Mouse (Mus musculus) kidney, embryonic 15.5 days (tissue): ENCODE measurements at regions not wholly inside any gene's neighbourhood (a gene's known extent, or its start where the extent isn't known, plus 50 kb on each side); places are given as distances from the start of the nearest gene placed in this dataset.
A peak's percentile ranks its signal among the peaks of the same experiment; 100 is the strongest.

Experiments used
- ATAC-seq: fragments of 200-750 bp; cut with Nextera tagmentation; replicated peaks from 2 replicates; pipeline ENCODE4 v1.8.0; 2017; ENCODE audit warnings: moderate TSS enrichment; ENCODE audit not compliant: low FRiP score
- H3K27ac ChIP-seq: fragments of 300-500 bp; sonication (generic); 2 replicates; pipeline ENCODE4 v1.5.1; 2015; ENCODE audit warnings: mild to moderate bottlenecking, inconsistent platforms
- H3K27me3 ChIP-seq: fragments of 300-500 bp; sonication (generic); 2 replicates; pipeline ENCODE4 v1.6.1; 2015; ENCODE audit warnings: inconsistent platforms
- H3K36me3 ChIP-seq: fragments of 300-500 bp; sonication (generic); 2 replicates; pipeline ENCODE4 v1.6.1; 2015; ENCODE audit warnings: inconsistent platforms
- H3K4me1 ChIP-seq: fragments of 300-500 bp; sonication (generic); 2 replicates; pipeline ENCODE4 v1.6.1; 2015; ENCODE audit warnings: inconsistent platforms
- H3K4me2 ChIP-seq: fragments of 300-500 bp; sonication (generic); 2 replicates; pipeline ENCODE4 v1.6.1; 2015; ENCODE audit warnings: moderate library complexity, mild to moderate bottlenecking, inconsistent platforms
- H3K4me3 ChIP-seq: fragments of 300-500 bp; sonication (generic); replicated peaks from 2 replicates; pipeline ENCODE4 v1.5.1; 2015; ENCODE audit warnings: mild to moderate bottlenecking, inconsistent platforms
- H3K9ac ChIP-seq: fragments of 300-500 bp; sonication (generic); 2 replicates; pipeline ENCODE4 v1.6.1; 2015; ENCODE audit warnings: mild to moderate bottlenecking, inconsistent platforms
- H3K9me3 ChIP-seq: fragments of 300-500 bp; sonication (generic); replicated peaks from 2 replicates; pipeline ENCODE4 v1.6.1; 2016; ENCODE audit warnings: inconsistent platforms
- WGBS: fragments of 180-500 bp; shearing (Covaris S2); methylation state at CpG from one replicate; pipeline ENCODE4 v1.1.7; 2015; ENCODE audit warnings: mixed read lengths; 5-methylcytosine and 5-hydroxymethylcytosine counted together

DNA sequence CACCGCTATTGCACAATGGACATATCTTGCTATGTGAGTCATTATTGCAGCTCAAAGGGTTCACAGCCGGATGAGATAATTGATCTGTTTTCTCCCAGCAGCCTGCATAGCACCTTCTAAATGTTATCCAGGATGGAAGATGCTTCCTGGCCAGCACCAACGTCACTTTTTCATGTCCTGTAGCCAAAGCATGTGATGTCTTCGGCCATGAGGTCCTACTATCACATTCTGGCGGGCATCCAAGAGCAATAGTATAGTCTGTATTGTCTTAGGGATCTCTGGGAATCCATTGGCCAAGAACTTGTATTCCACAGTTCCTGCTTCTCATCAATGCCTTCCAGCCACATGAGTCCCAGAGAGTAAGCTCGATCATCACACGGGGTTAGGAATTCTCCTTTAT lies 70.6 kb downstream of the Npy start:
- 85% methylated on average over 7 of the region's 7 CpGs for WGBS
- Histone ChIP-seq H3K36me3 (no peaks in the 10 kb centered on the region), H3K27ac (no peak overlapping the region), H3K4me3 (no peak overlapping the region), H3K4me2 (no peak overlapping the region), H3K9ac (no peak overlapping the region), H3K4me1 (no peaks in the 10 kb centered on the region), H3K9me3 (peaks cover 14% of the 10 kb centered on the region; the same call in 1 of the 2 replicates), H3K27me3 (no peaks in the 10 kb centered on the region)
- ATAC-seq, result no peak

DNA sequence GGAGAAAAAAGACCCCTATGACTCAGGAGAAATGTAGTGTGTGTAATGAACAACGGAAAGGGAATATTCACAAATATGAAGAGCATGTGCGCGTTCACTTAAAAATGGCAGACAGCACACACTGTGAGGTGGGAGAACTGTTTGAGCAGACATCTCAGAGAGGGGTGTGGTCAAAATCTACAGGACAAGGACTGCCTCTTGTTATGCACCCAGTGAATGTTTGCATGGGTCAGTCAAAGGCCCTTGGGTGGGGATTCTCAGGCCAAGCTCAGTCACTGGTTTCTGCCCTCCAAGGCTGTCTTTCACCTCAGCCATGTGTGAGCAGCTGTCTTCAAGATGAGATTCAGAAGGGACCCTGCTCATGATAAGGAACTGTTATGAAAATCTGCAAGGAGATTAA lies 76.6 kb downstream of the Npy start:
- 97% methylated on average over 3 of the region's 3 CpGs for WGBS
- ATAC-seq, result no peak

DNA sequence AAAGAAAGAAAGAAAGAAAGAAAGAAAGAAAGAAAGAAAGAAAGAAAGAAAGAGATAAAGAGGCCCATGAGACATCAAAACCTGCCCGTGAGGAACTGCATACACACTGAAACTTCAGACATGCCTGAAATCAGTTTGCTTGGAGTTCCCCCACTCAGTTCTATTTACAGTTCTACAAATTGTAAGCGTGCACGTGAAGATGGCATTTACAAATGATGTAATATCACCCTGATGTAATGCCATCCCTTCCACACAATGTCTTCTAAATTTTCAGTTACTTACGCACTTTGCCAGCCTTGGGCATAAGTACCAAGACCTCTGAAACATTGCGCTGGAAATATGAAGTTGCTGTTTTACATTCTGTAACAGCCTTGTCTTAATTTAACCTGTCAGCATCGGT lies 79.0 kb downstream of the Npy start:
- WGBS, result 39% methylated on average over 6 of the region's 6 CpGs
- Histone ChIP-seq H3K4me2 (no peak overlapping the region), H3K4me3 (no peak overlapping the region), H3K4me1 (no peaks in the 10 kb centered on the region), H3K9me3 (no peaks in the 10 kb centered on the region), H3K36me3 (no peaks in the 10 kb centered on the region), H3K27ac (no peak overlapping the region), H3K9ac (no peak overlapping the region), H3K27me3 (no peaks in the 10 kb centered on the region)
- no peak for ATAC-seq

More for the DNA sequence above, 76.6 kb downstream of the Npy start:
- Histone ChIP-seq H3K4me3 (no peak overlapping the region), H3K9me3 (peaks cover 11% of the 10 kb centered on the region; the same call in 1 of the 2 replicates), H3K36me3 (no peaks in the 10 kb centered on the region), H3K27me3 (no peaks in the 10 kb centered on the region), H3K4me2 (no peak overlapping the region), H3K27ac (no peak overlapping the region), H3K4me1 (no peaks in the 10 kb centered on the region), H3K9ac (no peak overlapping the region)

DNA sequence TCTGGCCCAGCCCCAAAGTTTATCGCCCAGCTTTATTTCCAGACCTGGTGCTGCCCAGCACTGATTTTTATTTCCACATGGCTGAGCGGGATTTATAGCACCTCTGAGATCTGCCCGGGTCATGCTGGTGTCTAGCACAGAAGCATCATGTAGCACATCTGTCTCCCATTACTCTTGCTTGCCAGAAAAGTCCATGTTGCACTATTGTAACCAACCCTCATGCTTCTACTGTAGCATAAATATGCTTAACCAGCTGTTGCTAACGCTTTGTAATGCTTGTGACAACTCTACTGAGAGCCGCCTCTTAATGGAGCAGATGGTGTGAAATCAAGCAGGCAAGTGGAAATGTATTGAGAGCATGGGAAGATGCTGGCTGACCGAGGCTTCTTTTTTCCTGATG lies 81.5 kb downstream of the Npy start:
- peak; percentile 36; the same call in 1 of the 2 replicates for ATAC-seq
- Histone ChIP-seq H3K9me3 (no peaks in the 10 kb centered on the region), H3K4me2 (no peak overlapping the region), H3K4me1 (no peaks in the 10 kb centered on the region), H3K27me3 (no peaks in the 10 kb centered on the region), H3K9ac (no peak overlapping the region), H3K27ac (no peak overlapping the region), H3K36me3 (no peaks in the 10 kb centered on the region), H3K4me3 (no peak overlapping the region)
- 32% methylated on average over 6 of the region's 6 CpGs for WGBS

DNA sequence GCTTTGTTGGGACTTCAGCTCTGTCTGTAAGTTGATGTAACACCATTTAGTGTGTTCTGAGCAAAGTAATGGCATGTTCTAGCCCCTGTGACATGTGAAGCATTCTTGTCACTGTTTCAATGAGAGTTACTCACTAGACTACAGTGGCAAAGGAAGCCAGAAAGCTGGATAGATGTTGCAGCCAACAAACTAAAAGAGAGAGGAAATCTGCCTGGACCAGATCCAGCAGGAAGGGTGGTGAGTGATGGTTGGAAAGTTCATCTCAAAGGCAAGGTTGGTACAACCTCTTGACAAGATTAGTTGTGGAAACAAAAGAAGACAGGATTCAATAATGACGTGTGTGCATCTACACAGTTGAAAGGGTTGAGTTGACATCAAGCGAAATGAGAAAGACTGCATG lies 83.9 kb downstream of the Npy start:
- Histone ChIP-seq H3K27ac (no peak overlapping the region), H3K9me3 (no peaks in the 10 kb centered on the region), H3K4me3 (no peak overlapping the region), H3K27me3 (no peaks in the 10 kb centered on the region), H3K9ac (no peak overlapping the region), H3K36me3 (no peaks in the 10 kb centered on the region), H3K4me1 (no peaks in the 10 kb centered on the region), H3K4me2 (no peak overlapping the region)
- 87% methylated on average over 2 of the region's 2 CpGs for WGBS
- ATAC-seq, result no peak

DNA sequence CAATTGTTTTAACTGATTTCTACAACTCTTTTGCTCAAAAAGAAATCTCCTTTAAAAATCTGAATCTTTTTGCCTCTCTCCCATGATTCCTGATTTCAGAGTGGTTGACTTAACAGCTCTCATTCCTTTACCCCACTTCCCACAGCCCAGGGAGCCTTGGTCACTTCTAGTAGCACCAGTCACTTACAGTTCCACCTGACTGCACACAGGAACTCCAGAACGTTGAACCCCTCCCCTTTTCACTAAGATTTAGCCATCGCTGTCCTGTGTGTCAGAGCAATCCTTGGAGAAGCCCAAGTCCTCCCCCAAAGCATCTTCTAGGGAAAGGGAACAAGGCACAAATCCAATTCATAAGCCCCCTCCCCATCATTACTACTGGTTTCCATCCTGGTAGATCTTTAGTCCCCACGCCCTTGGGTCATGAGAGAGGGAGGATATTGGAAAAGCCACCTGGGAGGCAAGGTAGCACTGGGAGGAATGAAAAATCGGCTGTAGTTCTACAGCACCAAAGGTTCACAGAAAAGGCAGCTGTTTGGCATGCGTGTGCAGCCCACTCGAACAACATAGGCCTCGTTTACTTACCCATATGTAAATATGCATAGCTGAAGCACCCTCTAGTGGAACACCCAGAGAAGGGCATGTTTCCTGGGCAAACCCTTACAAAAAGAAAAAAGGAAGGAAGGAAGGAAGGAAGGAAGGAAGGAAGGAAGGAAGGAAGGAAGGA lies 96.7 kb downstream of the Npy start:
- Histone ChIP-seq H3K27me3 (no peaks in the 10 kb centered on the region; the same call in 1 of the 2 replicates), H3K9ac (no peak overlapping the region), H3K36me3 (no peaks in the 10 kb centered on the region), H3K4me3 (no peak overlapping the region), H3K27ac (0 out of 2 replicates have a peak overlapping the region, but pooled peaks have one; percentile 18), H3K4me1 (peaks cover 4% of the 10 kb centered on the region; the same call in 1 of the 2 replicates), H3K9me3 (no peaks in the 10 kb centered on the region), H3K4me2 (peak overlapping the region; percentile 18; the same call in 1 of the 2 replicates)
- peak; percentile 64; the same call in 1 of the 2 replicates for ATAC-seq
- 27% methylated on average over 7 of the region's 7 CpGs for WGBS

DNA sequence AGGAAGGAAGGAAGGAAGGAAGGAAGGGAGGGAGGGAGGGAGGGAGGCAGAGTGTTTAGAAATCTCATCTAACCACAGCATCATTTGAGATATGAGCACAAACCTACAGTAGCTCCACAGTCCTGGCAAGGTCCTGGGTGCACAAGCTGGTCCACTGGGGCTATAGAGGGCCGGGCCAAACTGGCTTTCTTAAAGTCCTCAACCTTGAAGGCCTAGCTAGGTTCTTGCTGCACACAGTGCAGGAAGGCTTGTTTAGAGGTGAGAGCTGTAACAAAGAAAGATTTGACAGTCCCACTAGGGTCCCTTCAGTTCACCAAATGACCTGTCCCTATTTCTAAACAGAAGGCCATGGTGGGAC lies 97.3 kb downstream of the Npy start:
- Histone ChIP-seq H3K27ac (no peak overlapping the region), H3K9ac (no peak overlapping the region), H3K4me1 (peaks cover 4% of the 10 kb centered on the region; the same call in 1 of the 2 replicates), H3K9me3 (no peaks in the 10 kb centered on the region), H3K27me3 (no peaks in the 10 kb centered on the region; the same call in 1 of the 2 replicates), H3K4me3 (no peak overlapping the region), H3K4me2 (no peak overlapping the region), H3K36me3 (no peaks in the 10 kb centered on the region)
- WGBS, result 89% methylated on average over 1 of the region's 1 CpGs
- ATAC-seq, result no peak

DNA sequence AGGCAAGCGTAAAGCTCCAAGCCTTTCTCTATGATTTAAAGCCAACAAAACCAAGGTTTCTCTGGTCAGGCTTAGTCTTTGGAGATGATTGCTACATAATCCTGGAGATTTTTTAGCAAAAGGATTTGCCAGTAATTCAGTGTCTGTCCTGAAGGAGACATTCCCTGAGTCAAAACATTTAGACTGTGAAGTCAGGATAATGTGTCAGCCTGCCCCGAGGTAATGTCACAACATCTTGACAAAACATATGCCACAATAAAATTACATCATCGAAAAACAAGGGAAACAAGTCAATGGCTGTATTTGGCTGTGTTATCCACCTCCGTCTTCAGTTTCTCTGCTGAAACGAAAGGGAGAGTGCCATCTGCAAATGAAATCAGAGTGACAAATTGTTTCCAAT lies 101.8 kb downstream of the Npy start:
- H3K4me1 ChIP-seq, result peaks cover 1% of the 10 kb centered on the region; the same call in 1 of the 2 replicates
- no peak overlapping the region for H3K9ac ChIP-seq
- no peak overlapping the region for H3K4me3 ChIP-seq
- H3K27me3 ChIP-seq, result no peaks in the 10 kb centered on the region; the same call in 1 of the 2 replicates
- 75% methylated on average over 5 of the region's 5 CpGs for WGBS
- no peaks in the 10 kb centered on the region for H3K9me3 ChIP-seq
- no peaks in the 10 kb centered on the region for H3K36me3 ChIP-seq
- no peak for ATAC-seq
- no peak overlapping the region for H3K4me2 ChIP-seq
- no peak overlapping the region for H3K27ac ChIP-seq

DNA sequence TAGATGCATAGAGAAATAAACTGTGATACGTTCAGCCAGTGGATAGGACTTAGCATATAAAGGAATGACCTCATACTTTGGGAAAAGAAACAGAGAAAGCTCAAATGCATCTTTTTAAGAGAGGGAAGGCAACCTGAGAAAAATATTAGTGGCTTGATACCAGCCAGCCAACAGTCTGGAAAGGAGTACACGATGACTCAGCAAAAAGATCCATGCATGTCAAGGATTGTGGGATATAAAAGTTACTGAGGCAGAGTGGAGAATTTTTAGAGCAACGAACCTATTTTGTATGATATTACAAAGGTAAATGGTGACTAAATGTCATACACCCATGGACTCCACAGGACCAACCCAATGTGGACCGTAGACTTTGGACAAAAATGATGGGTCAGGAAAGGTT lies 105.6 kb downstream of the Npy start:
- ATAC-seq, result no peak
- no peak overlapping the region for H3K4me3 ChIP-seq
- no peak overlapping the region for H3K27ac ChIP-seq
- no peak overlapping the region for H3K4me2 ChIP-seq
- no peak overlapping the region for H3K9ac ChIP-seq
- H3K4me1 ChIP-seq, result 0 out of 2 replicates have a peak, but pooled peaks cover 5% of the 10 kb centered on the region
- WGBS, result 72% methylated on average over 4 of the region's 4 CpGs
- no peaks in the 10 kb centered on the region for H3K27me3 ChIP-seq
- H3K36me3 ChIP-seq, result no peaks in the 10 kb centered on the region
- H3K9me3 ChIP-seq, result no peaks in the 10 kb centered on the region

DNA sequence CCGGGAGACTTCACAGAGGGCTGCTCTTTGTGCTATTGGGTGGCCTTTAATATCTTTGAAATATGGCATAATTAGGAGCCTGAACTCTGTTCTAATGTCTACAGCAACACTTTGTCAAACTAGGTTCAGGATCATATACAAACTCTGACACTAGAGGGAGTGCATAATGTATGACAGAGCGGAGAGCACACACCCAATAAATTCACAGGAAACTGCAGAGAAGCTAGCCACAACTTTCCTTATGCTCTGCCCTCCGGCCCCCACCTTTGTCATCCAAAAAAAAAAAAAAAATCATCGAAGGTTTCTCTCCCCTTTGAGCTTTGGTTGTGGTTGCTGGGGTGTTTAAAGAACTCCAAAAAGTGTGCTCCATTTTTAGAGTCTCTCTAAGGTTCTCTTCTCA lies 107.6 kb downstream of the Npy start:
- Histone ChIP-seq H3K4me3 (no peak overlapping the region), H3K27ac (no peak overlapping the region), H3K4me2 (no peak overlapping the region), H3K4me1 (0 out of 2 replicates have a peak, but pooled peaks cover 5% of the 10 kb centered on the region), H3K27me3 (no peaks in the 10 kb centered on the region), H3K9me3 (no peaks in the 10 kb centered on the region), H3K9ac (no peak overlapping the region), H3K36me3 (no peaks in the 10 kb centered on the region)
- WGBS, result 26% methylated on average over 4 of the region's 4 CpGs
- ATAC-seq, result no peak

DNA sequence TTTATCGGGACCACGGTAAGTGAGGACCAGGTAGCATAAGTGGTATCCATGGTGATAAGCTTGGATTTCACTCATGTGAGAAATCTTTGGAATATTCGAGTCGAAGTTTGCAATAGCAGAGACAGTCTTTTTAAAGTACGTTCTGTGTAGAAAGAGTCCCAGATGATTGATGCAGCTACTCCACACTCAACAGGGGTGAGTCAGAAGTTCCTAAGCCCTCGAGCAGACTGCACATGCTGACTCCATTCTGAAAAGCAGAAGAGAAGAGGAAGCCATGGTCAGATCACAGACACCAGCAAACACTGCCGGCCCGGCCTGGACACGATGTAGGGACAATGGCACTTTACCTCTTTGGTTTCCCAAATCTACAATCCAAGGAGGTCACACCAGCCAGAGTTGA lies 120.6 kb downstream of the Npy start:
- ATAC-seq, result no peak
- H3K36me3 ChIP-seq, result no peaks in the 10 kb centered on the region
- no peak overlapping the region for H3K9ac ChIP-seq
- H3K4me2 ChIP-seq, result no peak overlapping the region
- H3K27ac ChIP-seq, result no peak overlapping the region
- no peaks in the 10 kb centered on the region for H3K9me3 ChIP-seq
- WGBS, result 86% methylated on average over 9 of the region's 9 CpGs
- H3K27me3 ChIP-seq, result no peaks in the 10 kb centered on the region
- H3K4me3 ChIP-seq, result no peak overlapping the region
- no peaks in the 10 kb centered on the region for H3K4me1 ChIP-seq

DNA sequence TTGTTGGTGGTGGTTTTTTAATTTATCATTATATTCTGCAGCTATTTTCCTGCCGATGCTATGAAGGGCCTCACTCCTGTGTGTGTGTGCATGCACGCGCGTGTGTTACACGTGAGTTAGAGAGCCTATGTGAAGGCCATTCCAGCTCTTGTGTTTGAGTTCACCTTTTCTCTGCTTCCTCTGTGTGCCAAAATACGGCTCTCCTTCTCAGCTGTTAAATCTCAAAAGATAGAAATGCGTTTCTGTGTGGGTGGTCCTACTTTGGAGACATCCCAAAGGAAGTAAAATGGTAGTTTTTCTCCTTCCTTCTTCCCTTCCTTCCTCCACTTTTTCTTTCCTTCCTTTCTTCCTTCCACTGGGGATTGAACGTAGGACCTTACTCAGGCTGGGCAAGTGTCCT lies 136.4 kb downstream of the Npy start:
- Histone ChIP-seq H3K9me3 (no peaks in the 10 kb centered on the region), H3K36me3 (no peaks in the 10 kb centered on the region), H3K4me3 (no peak overlapping the region), H3K4me1 (no peaks in the 10 kb centered on the region), H3K4me2 (no peak overlapping the region), H3K27me3 (no peaks in the 10 kb centered on the region), H3K27ac (no peak overlapping the region), H3K9ac (no peak overlapping the region)
- ATAC-seq, result no peak
- WGBS, result 89% methylated on average over 8 of the region's 8 CpGs

DNA sequence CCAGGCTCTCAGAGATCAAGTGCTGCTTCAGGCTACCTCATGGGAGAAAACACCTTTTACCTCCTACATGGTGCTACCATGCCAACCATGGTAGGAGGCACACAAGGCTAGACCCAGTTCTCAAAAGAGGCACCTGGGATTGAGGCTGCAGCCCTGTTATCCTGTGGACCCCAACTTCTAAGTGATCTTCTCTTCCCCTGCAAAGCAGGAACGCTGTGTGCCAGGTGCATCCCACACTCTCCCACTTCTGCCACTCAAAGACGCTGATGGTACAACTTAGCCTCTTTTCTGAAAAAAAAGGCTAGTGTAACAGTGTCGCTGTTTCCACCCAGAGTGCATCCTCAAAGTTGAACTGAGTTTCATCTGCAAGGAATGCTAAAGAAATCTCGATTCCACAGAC lies 138.7 kb downstream of the Npy start:
- H3K27me3 ChIP-seq, result no peaks in the 10 kb centered on the region
- WGBS, result 91% methylated on average over 4 of the region's 4 CpGs
- H3K9ac ChIP-seq, result no peak overlapping the region
- no peak overlapping the region for H3K4me3 ChIP-seq
- H3K4me2 ChIP-seq, result no peak overlapping the region
- H3K36me3 ChIP-seq, result no peaks in the 10 kb centered on the region
- no peak for ATAC-seq
- H3K4me1 ChIP-seq, result no peaks in the 10 kb centered on the region
- H3K27ac ChIP-seq, result no peak overlapping the region
- H3K9me3 ChIP-seq, result no peaks in the 10 kb centered on the region
